Mouse (Mus musculus) monocyte, adult 5-6 weeks (primary cell): ENCODE data around the gene 1700019D03Rik. TPM values are rescaled to one million over a fixed set of nuclear protein-coding genes. Genes with fewer than 3 reads are reported as not detected.
"Not testable (repeated sequence)": the region's sequence is repeated elsewhere in the genome, so short reads cannot be mapped to it uniquely, and the experiment has no call there.

ENCODE experiments used
- ATAC-seq: fragments of 153-309, 156-312 bp; replicated peaks from 2 replicates; pipeline ENCODE4 v1.8.0; 2017; ENCODE audit warnings: mild to moderate bottlenecking; ENCODE audit not compliant: low TSS enrichment, insufficient number of reproducible peaks, severe bottlenecking, poor library complexity, low FRiP score
- total RNA-seq: library from RNA; stranded (forward); fragments of 200-1000, 200-491, 200-594 nt; gene quantifications from 3 replicates; pipeline ENCODE4 v1.2.3, GENCODE M21; 2017

The 1700019D03Rik gene
- total RNA-seq, 1 experiment from 2014 or later = 0.19 TPM

GRCm38 (mm10) chr1:52960191-52960590 is 59.8 kb downstream of the 1700019D03Rik start:
- ATAC-seq = no peak

GRCm38 (mm10) chr1:52956746-52957145 is 63.2 kb downstream of the 1700019D03Rik start:
- no peak for ATAC-seq

- ATAC-seq = no peak
Observed at GRCm38 (mm10) chr1:52955102-52955501, 64.9 kb downstream of the 1700019D03Rik start.

GRCm38 (mm10) chr1:52954456-52954855 is 65.5 kb downstream of the 1700019D03Rik start:
- no peak for ATAC-seq

- no peak for ATAC-seq
Observed at GRCm38 (mm10) chr1:52953548-52953947, 66.4 kb downstream of the 1700019D03Rik start.

- no peak for ATAC-seq
Observed at GRCm38 (mm10) chr1:52952551-52953397, 67.2 kb downstream of the 1700019D03Rik start.

GRCm38 (mm10) chr1:52952143-52952542 is 67.8 kb downstream of the 1700019D03Rik start:
- ATAC-seq = no peak

- ATAC-seq = no peak
Observed at GRCm38 (mm10) chr1:52951146-52951868, 68.7 kb downstream of the 1700019D03Rik start.

GRCm38 (mm10) chr1:52947895-52948294 is 72.1 kb downstream of the 1700019D03Rik start:
- ATAC-seq = no peak

GRCm38 (mm10) chr1:52939021-52939420 is 81.0 kb downstream of the 1700019D03Rik start:
- ATAC-seq = no peak

GRCm38 (mm10) chr1:52934494-52934893 is 85.5 kb downstream of the 1700019D03Rik start:
- no peak for ATAC-seq

- ATAC-seq = not testable (repeated sequence)
Observed at GRCm38 (mm10) chr1:52924482-52924881, 95.5 kb downstream of the 1700019D03Rik start.

GRCm38 (mm10) chr1:52918897-52919296 is 101.1 kb downstream of the 1700019D03Rik start:
- not testable (repeated sequence) for ATAC-seq

GRCm38 (mm10) chr1:52916655-52917054 is 103.3 kb downstream of the 1700019D03Rik start:
- ATAC-seq = no peak

GRCm38 (mm10) chr1:52909783-52910182 is 110.2 kb downstream of the 1700019D03Rik start:
- ATAC-seq = no peak

GRCm38 (mm10) chr1:52884208-52884607 is 135.8 kb downstream of the 1700019D03Rik start:
- ATAC-seq = no peak
